Mouse (Mus musculus): ENCODE results near the gene Ube2h. TPM values are rescaled to one million over a fixed set of nuclear protein-coding genes. Genes with fewer than 3 reads are reported as not detected.
"Not testable (repeated sequence)": the region's sequence is repeated elsewhere in the genome, so short reads cannot be mapped to it uniquely, and the experiment has no call there.

The Ube2h gene
- polyA plus RNA-seq, 1 experiment = 58.7 TPM

DNA sequence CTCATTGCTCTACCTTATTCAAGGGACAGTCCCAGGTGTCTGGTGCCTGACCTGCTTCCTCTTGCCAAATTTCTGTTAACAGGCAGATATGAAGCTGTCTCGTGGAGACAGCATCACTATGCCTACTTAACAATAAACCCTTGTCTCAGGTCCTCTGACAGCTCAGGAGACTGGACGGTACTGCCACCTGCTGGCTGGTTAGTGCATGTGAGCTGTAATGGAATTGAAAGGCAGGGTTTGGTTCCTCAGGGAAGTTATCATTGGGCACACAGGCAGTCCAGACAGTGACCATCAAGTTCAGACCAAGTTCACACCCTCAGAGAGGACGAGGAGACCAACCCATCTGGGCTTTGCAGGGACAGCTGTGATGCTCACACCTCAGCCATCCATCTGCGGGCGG, 93.6 kb downstream of the Ube2h start:
- H3K27ac ChIP-seq (replicated peaks; ENCODE audit: low read depth, low read length) = no peak overlapping the region
- H3K4me3 ChIP-seq (ENCODE audit: insufficient read depth, low read depth, low read length) = no peak overlapping the region
- no peaks in the 10 kb centered on the region; the same call in none of the 2 replicates for H3K4me1 ChIP-seq (ENCODE audit: control insufficient read depth, insufficient read depth, insufficient read length, low read length)

DNA sequence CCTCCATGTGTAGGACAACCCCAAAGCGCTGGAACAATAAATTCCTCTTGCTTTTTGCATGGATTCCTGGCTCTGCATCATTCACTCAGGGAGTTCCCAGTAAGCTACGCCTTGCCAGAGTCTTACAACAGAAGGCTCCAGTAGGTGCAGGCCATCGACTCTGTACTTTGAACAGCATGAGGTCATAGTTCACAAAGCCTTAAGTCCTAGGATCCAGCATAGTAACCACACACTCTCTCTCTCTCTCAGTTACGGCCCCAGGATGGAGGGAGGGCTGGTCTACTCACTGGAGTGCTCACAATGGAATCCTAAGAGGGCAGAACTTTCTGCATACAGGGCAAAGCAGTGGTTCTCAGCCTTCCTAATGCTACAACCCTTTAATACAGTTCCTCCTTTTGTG, 95.5 kb downstream of the Ube2h start:
- Histone ChIP-seq H3K27ac (replicated peaks; ENCODE audit: low read depth, low read length) (no peak overlapping the region), H3K4me3 (ENCODE audit: insufficient read depth, low read depth, low read length) (no peak overlapping the region), H3K4me1 (ENCODE audit: control insufficient read depth, insufficient read depth, insufficient read length, low read length) (no peaks in the 10 kb centered on the region; the same call in none of the 2 replicates)

DNA sequence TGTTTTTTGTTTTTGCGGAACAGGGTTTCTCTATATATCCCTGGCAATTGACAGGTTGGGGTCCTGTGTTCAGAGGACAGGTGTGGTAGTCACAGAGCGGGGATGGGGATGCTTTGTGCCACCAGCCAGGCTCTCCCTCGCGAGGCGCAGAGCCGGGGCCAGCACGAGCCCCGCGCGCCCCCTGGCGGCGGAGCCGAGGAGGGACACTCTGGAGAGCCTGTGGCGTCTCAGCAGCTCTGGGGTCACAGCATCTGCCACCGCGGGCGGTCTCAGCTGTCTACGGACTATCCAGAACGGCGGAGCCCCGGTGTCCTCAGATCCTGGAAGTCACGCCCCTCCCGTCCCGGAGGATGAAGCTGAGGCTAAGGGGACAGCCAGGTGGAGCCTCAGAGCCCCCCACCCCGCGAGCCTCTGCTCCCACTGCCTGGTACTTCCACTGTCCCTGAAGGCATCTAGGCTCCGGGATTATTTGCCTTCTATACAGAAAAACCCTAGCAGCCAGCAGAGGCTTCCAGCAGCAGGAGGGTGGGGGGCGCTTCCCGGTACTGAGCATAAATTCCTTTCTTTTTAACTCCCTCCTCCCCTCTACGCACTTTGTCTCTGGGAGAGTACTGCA, 98.6 kb downstream of the Ube2h start:
- H3K4me1 ChIP-seq (ENCODE audit: control insufficient read depth, insufficient read depth, insufficient read length, low read length) = peaks cover 2% of the 10 kb centered on the region; the same call in 1 of the 2 replicates
- no peak overlapping the region for H3K27ac ChIP-seq (replicated peaks; ENCODE audit: low read depth, low read length)
- H3K4me3 ChIP-seq (ENCODE audit: insufficient read depth, low read depth, low read length) = no peak overlapping the region

DNA sequence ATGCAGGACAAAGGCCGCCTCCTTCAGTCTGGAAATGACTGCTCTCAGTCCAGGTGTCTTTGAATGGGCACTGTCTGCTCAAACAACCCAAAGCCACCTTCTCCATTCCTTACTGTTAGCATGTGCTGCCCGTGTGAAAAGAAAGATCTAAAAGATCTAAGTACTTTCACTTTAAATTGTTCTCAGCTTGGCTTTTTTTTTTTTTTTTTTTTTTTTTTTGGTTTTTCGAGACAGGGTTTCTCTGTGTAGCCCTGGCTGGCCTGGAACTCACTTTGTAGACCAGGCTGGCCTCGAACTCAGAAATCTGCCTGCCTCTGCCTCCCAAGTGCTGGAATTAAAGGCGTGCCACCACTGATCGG, 99.2 kb downstream of the Ube2h start:
- not testable (repeated sequence) for H3K4me1 ChIP-seq (ENCODE audit: control insufficient read depth, insufficient read depth, insufficient read length, low read length); H3K27ac ChIP-seq (replicated peaks; ENCODE audit: low read depth, low read length); H3K4me3 ChIP-seq (ENCODE audit: insufficient read depth, low read depth, low read length)

DNA sequence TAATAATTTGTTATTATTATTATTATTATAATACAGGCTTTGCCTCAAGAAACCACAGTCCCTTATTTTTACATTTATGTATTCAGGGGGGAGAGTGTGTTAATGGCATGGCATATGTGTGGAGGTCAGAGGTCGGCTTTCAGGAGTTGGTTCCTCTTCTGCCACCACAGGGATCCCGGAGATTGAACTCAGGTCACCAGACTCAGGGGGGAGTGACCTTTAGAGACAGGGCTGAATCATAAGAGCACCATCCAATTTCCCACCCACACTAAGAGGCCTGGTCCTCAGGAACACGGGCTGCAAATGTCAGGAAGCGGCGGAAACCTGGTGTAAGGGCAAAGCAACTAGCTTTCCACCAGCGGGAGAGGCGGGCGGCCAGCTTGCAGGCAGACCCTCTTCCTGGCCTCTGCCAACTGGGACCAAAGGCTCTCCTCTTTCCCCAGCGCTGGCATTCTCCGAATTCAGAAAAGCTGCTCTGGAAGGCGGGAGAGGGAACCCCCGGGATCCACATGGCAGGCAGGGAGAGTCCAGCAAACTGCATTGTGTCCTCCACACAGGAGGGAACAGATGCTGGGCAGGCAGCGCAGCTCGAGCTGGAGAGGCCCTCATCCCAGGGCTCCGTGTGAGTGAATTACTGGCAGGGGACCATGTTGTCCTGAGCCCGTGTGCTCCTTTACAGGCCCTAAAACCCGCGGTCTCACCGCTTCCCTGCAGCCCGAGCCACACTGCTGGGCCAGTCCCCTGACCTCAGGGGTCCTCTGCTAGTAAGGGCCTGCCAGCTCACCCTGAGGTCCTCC, 99.8 kb downstream of the Ube2h start:
- no peak overlapping the region for H3K4me3 ChIP-seq (ENCODE audit: insufficient read depth, low read depth, low read length)
- H3K4me1 ChIP-seq (ENCODE audit: control insufficient read depth, insufficient read depth, insufficient read length, low read length) = peaks cover 2% of the 10 kb centered on the region; the same call in 1 of the 2 replicates
- no peak overlapping the region for H3K27ac ChIP-seq (replicated peaks; ENCODE audit: low read depth, low read length)

DNA sequence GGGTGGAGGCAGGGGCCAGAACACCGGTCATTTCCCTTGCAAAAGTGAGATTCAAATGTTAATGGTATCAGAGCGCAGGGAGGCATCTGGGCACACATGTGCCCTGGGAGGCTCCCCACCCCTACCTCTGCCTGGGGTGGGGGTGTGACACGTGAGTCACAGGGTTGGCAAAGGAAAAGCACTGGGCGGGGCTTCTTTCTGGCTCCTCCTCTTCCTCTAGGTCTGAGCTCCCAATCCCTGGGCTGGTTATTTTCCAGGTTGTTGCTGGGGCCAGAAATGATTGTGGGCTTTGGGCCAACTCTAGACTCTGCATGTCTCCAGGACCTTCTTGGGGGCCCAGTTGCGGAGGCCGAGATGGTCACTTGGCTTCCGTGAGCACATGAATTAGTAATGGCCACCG, 108.2 kb downstream of the Ube2h start:
- H3K4me1 ChIP-seq (ENCODE audit: control insufficient read depth, insufficient read depth, insufficient read length, low read length) = no peaks in the 10 kb centered on the region
- H3K4me3 ChIP-seq (ENCODE audit: insufficient read depth, low read depth, low read length) = no peak overlapping the region

DNA sequence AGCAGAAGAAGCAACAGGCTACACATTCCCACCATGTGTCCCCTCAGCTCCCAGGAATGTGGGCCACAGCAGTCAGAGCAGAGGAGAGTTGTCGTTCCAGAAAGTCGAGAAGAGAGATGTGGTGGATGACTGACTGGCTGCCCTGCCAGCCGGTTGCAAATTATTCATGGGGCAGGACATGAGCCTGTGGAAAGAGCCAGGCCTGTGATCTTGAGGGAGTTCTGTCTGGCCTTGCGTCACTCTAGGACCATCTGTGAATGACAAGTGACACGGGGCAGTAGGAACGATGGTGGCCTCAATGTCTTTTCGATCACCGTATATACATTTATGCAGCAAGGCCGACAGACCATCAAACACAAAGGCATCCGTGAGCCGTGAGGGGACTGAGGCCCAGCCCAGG, 108.7 kb downstream of the Ube2h start:
- Histone ChIP-seq H3K4me3 (ENCODE audit: insufficient read depth, low read depth, low read length) (no peak overlapping the region), H3K27ac (replicated peaks; ENCODE audit: low read depth, low read length) (no peak overlapping the region), H3K4me1 (ENCODE audit: control insufficient read depth, insufficient read depth, insufficient read length, low read length) (no peaks in the 10 kb centered on the region)

More for the DNA sequence above, 108.2 kb downstream of the Ube2h start:
- H3K27ac ChIP-seq (replicated peaks; ENCODE audit: low read depth, low read length) = no peak overlapping the region

DNA sequence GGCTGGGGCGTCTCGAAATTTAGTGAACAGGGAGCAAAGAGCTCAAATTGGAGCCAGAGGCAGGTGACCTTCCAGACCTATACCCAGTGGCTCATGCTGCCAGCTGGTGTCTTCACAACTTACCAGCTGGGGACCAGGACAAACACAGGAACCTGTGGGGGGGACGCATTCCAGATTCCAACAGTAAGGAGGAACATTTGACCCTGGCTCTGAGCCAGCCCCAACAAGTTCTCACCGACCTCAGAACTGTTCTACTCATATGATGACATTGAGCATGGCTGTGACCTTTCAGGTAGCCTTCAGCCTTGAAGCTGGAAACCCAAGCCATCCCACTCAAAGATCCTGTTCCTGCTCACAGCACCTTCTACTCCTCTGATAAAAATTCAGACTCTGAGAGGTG, 120.7 kb downstream of the Ube2h start:
- Histone ChIP-seq H3K27ac (replicated peaks; ENCODE audit: low read depth, low read length) (no peak overlapping the region), H3K4me3 (ENCODE audit: insufficient read depth, low read depth, low read length) (no peak overlapping the region), H3K4me1 (ENCODE audit: control insufficient read depth, insufficient read depth, insufficient read length, low read length) (no peaks in the 10 kb centered on the region)

- Histone ChIP-seq H3K27ac (replicated peaks; ENCODE audit: low read depth, low read length) (no peak overlapping the region), H3K4me1 (ENCODE audit: control insufficient read depth, insufficient read depth, insufficient read length, low read length) (no peaks in the 10 kb centered on the region), H3K4me3 (ENCODE audit: insufficient read depth, low read depth, low read length) (no peak overlapping the region)
Observed at GRCm38 (mm10) chr6:30182038-30182437, 122.3 kb downstream of the Ube2h start.

DNA sequence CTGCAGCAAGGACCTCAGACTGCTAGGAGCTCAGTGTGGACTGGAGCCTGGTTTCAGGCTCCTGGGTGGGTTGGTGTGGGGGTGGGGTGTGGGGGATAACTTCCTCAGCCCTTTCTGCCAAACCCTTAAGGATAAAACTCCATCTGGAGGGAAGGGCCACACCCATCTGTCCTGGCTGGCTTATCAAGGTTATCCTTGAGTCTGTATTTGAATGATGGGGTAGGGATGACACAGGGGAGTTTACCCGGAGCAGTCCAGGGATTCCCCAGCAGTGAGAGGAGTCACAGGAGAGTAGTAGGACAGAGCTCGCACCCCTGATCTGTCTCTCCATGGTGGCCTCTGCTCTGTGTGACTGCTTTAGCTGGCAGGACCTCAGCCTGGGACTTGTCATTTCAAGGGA, 124.0 kb downstream of the Ube2h start:
- no peak overlapping the region for H3K27ac ChIP-seq (replicated peaks; ENCODE audit: low read depth, low read length)
- H3K4me1 ChIP-seq (ENCODE audit: control insufficient read depth, insufficient read depth, insufficient read length, low read length) = no peaks in the 10 kb centered on the region; the same call in 1 of the 2 replicates
- no peak overlapping the region for H3K4me3 ChIP-seq (ENCODE audit: insufficient read depth, low read depth, low read length)

DNA sequence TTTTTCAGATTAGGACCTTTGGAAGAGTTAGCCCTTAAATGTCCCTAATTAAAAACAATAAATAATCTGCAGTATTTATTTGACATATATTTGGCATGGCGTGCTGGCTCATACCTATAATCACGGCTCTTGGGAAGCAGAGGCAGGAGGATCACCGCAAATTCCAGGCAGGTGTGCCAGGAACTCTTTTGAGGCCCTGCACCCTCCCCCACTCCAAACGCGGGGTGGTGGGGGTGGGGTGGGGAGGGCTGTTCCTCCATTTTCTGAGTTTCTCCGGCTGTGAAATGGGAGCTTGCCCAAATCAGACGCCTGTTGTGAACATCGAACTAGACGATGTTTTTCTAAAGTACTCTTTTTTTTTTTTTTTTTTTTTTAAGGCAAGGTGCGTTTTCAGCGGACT, 125.3 kb downstream of the Ube2h start:
- Histone ChIP-seq H3K4me3 (ENCODE audit: insufficient read depth, low read depth, low read length) (no peak overlapping the region), H3K4me1 (ENCODE audit: control insufficient read depth, insufficient read depth, insufficient read length, low read length) (peaks cover 2% of the 10 kb centered on the region; the same call in 1 of the 2 replicates), H3K27ac (replicated peaks; ENCODE audit: low read depth, low read length) (no peak overlapping the region)

DNA sequence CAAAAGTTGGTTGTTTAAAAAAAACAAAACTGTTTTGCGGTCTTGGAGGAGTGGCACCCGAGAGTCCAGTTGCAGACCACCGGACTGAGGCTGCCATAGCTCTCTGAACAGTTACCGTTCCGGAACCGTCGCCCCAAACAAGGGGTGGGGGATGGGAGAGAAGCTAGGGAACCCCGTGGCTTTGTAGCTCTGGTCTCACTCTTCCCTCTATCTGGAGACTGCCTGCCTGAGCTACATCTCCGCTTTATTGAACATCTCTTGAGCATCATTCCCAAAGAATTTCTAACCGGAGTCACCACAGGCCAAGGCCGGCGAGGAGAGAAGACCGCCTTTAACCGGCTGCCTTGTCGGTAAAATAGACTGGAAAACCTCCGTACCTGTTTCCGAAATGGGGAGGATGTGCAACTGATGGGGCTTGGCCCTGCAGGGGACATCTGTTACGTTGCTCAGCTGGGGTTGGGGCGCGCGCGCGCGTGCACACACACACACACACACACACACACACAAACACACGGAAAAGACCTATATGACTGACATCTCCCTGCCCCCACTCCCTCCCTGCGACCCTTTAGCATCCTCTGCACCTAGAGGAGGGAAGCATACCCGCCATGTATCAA, 126.2 kb downstream of the Ube2h start:
- Histone ChIP-seq H3K4me1 (ENCODE audit: control insufficient read depth, insufficient read depth, insufficient read length, low read length) (peaks cover 2% of the 10 kb centered on the region; the same call in 1 of the 2 replicates), H3K27ac (replicated peaks; ENCODE audit: low read depth, low read length) (no peak overlapping the region), H3K4me3 (ENCODE audit: insufficient read depth, low read depth, low read length) (no peak overlapping the region)

- H3K4me1 ChIP-seq (ENCODE audit: control insufficient read depth, insufficient read depth, insufficient read length, low read length) = peaks cover 2% of the 10 kb centered on the region; the same call in 1 of the 2 replicates
- H3K27ac ChIP-seq (replicated peaks; ENCODE audit: low read depth, low read length) = no peak overlapping the region
- H3K4me3 ChIP-seq (ENCODE audit: insufficient read depth, low read depth, low read length) = no peak overlapping the region
Observed at GRCm38 (mm10) chr6:30177305-30177704, 127.0 kb downstream of the Ube2h start.

- Histone ChIP-seq H3K4me1 (ENCODE audit: control insufficient read depth, insufficient read depth, insufficient read length, low read length) (peaks cover 2% of the 10 kb centered on the region; the same call in 1 of the 2 replicates), H3K4me3 (ENCODE audit: insufficient read depth, low read depth, low read length) (no peak overlapping the region), H3K27ac (replicated peaks; ENCODE audit: low read depth, low read length) (no peak overlapping the region)
Observed at GRCm38 (mm10) chr6:30176496-30176895, 127.8 kb downstream of the Ube2h start.

DNA sequence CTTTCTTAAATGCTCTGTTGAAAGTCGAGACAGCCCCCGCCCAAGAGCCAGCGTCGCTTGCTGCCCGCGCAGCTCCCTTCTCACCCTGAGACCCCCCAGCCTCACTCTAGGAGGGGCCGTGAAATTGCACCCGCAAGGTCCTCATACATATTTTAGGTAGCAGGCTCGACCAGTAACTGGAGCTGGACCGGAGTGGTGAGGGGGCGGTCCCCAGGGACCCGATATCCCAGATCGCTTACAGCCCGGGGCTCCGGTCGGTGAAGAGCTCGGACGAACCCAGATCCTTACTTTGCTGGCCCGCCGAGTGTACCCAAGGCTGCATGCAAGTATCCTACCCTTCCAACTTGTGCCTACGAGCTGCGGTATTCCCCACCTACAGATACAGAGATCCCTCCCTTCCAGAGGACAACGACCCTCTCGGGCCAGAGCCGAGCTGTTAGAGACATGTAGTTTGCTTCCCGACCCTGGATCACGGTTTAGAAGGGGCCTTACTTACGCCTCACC, 128.4 kb downstream of the Ube2h start:
- peak overlapping the region; percentile 12 for H3K4me3 ChIP-seq (ENCODE audit: insufficient read depth, low read depth, low read length)
- peaks cover 2% of the 10 kb centered on the region; the same call in 1 of the 2 replicates for H3K4me1 ChIP-seq (ENCODE audit: control insufficient read depth, insufficient read depth, insufficient read length, low read length)

More for the DNA sequence above, 128.4 kb downstream of the Ube2h start:
- no peak overlapping the region for H3K27ac ChIP-seq (replicated peaks; ENCODE audit: low read depth, low read length)
